Mouse (Mus musculus): ENCODE measurements at regions not wholly inside any gene's neighbourhood (a gene's known extent, or its start where the extent isn't known, plus 50 kb on each side); places are given as distances from the start of the nearest gene placed in this dataset.

GRCm38 (mm10) chr9:30721861-30722260 is 200.4 kb downstream of the Adamts15 start:
- no peak for DNase-seq (ENCODE audit: extremely low spot score in 1 of 2, low spot score in 2 of 2)
- intact Hi-C loops (cut with DNase I): loop anchor here (10.0 kb wide), 1 partner anchor 203 kb away; the partner anchor contains the start of gene Adamts15

GRCm38 (mm10) chr9:30716421-30717170 is 205.7 kb downstream of the Adamts15 start:
- DNase-seq (ENCODE audit: extremely low spot score in 1 of 2, low spot score in 2 of 2): peak in 1 of 2 experiments; percentile 19
- intact Hi-C loops (cut with DNase I): no loop called here

GRCm38 (mm10) chr9:30710131-30710530 is 212.1 kb downstream of the Adamts15 start:
- intact Hi-C loops (cut with DNase I): no loop called here
- no peak for DNase-seq (ENCODE audit: extremely low spot score in 1 of 2, low spot score in 2 of 2)

- DNase-seq (ENCODE audit: extremely low spot score in 1 of 2, low spot score in 2 of 2): no peak
- intact Hi-C loops (cut with DNase I): no loop called here
These were observed 222.4 kb downstream of the Adamts15 start for GRCm38 (mm10) chr9:30699848-30700247.

- intact Hi-C loops (cut with DNase I): no loop called here
These were observed 224.7 kb downstream of the Adamts15 start for GRCm38 (mm10) chr9:30697533-30697932.

GRCm38 (mm10) chr9:30668095-30668494 is 241.2 kb downstream of the Snx19 start:
- intact Hi-C loops (cut with DNase I): no loop called here
- DNase-seq (ENCODE audit: extremely low spot score in 1 of 2, low spot score in 2 of 2): no peak

More at GRCm38 (mm10) chr9:30697533-30697932, 224.7 kb downstream of the Adamts15 start:
- DNase-seq (ENCODE audit: extremely low spot score in 1 of 2, low spot score in 2 of 2): no peak

- DNase-seq (ENCODE audit: extremely low spot score in 1 of 2, low spot score in 2 of 2): no peak
- intact Hi-C loops (cut with DNase I): no loop called here
These were observed 235.5 kb downstream of the Snx19 start for GRCm38 (mm10) chr9:30662456-30662855.

- no peak for DNase-seq (ENCODE audit: extremely low spot score in 1 of 2, low spot score in 2 of 2)
- intact Hi-C loops (cut with DNase I): no loop called here
These were observed 227.1 kb downstream of the Snx19 start for GRCm38 (mm10) chr9:30653961-30654360.

- DNase-seq (ENCODE audit: extremely low spot score in 1 of 2, low spot score in 2 of 2): no peak
- intact Hi-C loops (cut with DNase I): no loop called here
These were observed 226.3 kb downstream of the Snx19 start for GRCm38 (mm10) chr9:30653210-30653609.

GRCm38 (mm10) chr9:30649392-30650054 is 222.6 kb downstream of the Snx19 start:
- intact Hi-C loops (cut with DNase I): no loop called here
- no peak for DNase-seq (ENCODE audit: extremely low spot score in 1 of 2, low spot score in 2 of 2)

GRCm38 (mm10) chr9:30633741-30634470 is 207.0 kb downstream of the Snx19 start:
- DNase-seq (ENCODE audit: extremely low spot score in 1 of 2, low spot score in 2 of 2): peak in 1 of 2 experiments; percentile 34
- intact Hi-C loops (cut with DNase I): no loop called here

GRCm38 (mm10) chr9:30632164-30633146 is 205.5 kb downstream of the Snx19 start:
- peak; percentile 22 to 38 for DNase-seq (ENCODE audit: extremely low spot score in 1 of 2, low spot score in 2 of 2)
- intact Hi-C loops (cut with DNase I): no loop called here

- no peak for DNase-seq (ENCODE audit: extremely low spot score in 1 of 2, low spot score in 2 of 2)
- intact Hi-C loops (cut with DNase I): no loop called here
These were observed 198.7 kb downstream of the Snx19 start for GRCm38 (mm10) chr9:30625635-30626034.

GRCm38 (mm10) chr9:30625090-30625489 is 198.2 kb downstream of the Snx19 start:
- intact Hi-C loops (cut with DNase I): no loop called here
- DNase-seq (ENCODE audit: extremely low spot score in 1 of 2, low spot score in 2 of 2): no peak

- intact Hi-C loops (cut with DNase I): no loop called here
- no peak for DNase-seq (ENCODE audit: extremely low spot score in 1 of 2, low spot score in 2 of 2)
These were observed 197.6 kb downstream of the Snx19 start for GRCm38 (mm10) chr9:30624481-30624880.

GRCm38 (mm10) chr9:30619325-30619724 is 192.4 kb downstream of the Snx19 start:
- intact Hi-C loops (cut with DNase I): no loop called here
- no peak for DNase-seq (ENCODE audit: extremely low spot score in 1 of 2, low spot score in 2 of 2)

GRCm38 (mm10) chr9:30618181-30618580 is 191.3 kb downstream of the Snx19 start:
- intact Hi-C loops (cut with DNase I): no loop called here

GRCm38 (mm10) chr9:30613715-30614114 is 186.8 kb downstream of the Snx19 start:
- intact Hi-C loops (cut with DNase I): no loop called here
- no peak for DNase-seq (ENCODE audit: extremely low spot score in 1 of 2, low spot score in 2 of 2)

More at GRCm38 (mm10) chr9:30618181-30618580, 191.3 kb downstream of the Snx19 start:
- DNase-seq (ENCODE audit: extremely low spot score in 1 of 2, low spot score in 2 of 2): no peak
